ENCODE assay signal across 8 mouse cellular contexts in genomic region chr10:63244055-63244671, GRCm38 (mm10). TPM values are rescaled to one million over a fixed set of nuclear protein-coding genes. Genes with fewer than 3 reads are reported as not detected.
DNase-seq lines count a peak whose midpoint lies in the region; ATAC-seq and TF ChIP-seq lines count a peak whose summit lies in the region.

No protein-coding gene starts in this region.

- H3K27ac ChIP-seq in kidney, embryonic 15.5 days = peak overlapping the region; percentile 99
- H3K27ac ChIP-seq in embryonic facial prominence, embryonic 14.5 days (replicated peaks; ENCODE audit: low read depth, low read length) = peak overlapping the region; percentile 97
- peak overlapping the region; percentile 98 for H3K27ac ChIP-seq in intestine, embryonic 14.5 days (ENCODE audit: low read depth)
- H3K27ac ChIP-seq in midbrain, embryonic 15.5 days = peak overlapping the region; percentile 95

- H3K36me3 ChIP-seq in kidney, embryonic 15.5 days = 0 out of 2 replicates have a peak, but pooled peaks cover 3% of the 10 kb centered on the region
- peaks cover 6% of the 10 kb centered on the region for H3K36me3 ChIP-seq in G1E (replicated peaks)
- H3K36me3 ChIP-seq in embryonic facial prominence, embryonic 14.5 days (ENCODE audit: control insufficient read depth, insufficient read depth, low read length) = peaks cover 18% of the 10 kb centered on the region
- H3K36me3 ChIP-seq in intestine, embryonic 14.5 days (ENCODE audit: control insufficient read depth, insufficient read depth, low read length) = 0 out of 2 replicates have a peak, but pooled peaks cover 6% of the 10 kb centered on the region
- H3K36me3 ChIP-seq in midbrain, embryonic 15.5 days (replicated peaks) = no peaks in the 10 kb centered on the region

- no peak for TF ChIP-seq CTCF in G1E (IDR thresholded peaks at IDR 0.05; ENCODE audit: low read depth, low read length)

- H3K4me3 ChIP-seq in kidney, embryonic 15.5 days (replicated peaks) = peak overlapping the region; percentile 61
- peak overlapping the region; percentile 82 for H3K4me3 ChIP-seq in G1E (ENCODE audit: low read depth, low read length)
- peak overlapping the region; percentile 96 for H3K4me3 ChIP-seq in embryonic facial prominence, embryonic 14.5 days (ENCODE audit: low read depth, low read length)
- H3K4me3 ChIP-seq in intestine, embryonic 14.5 days (ENCODE audit: low read depth, low read length) = peak overlapping the region; percentile 91
- peak overlapping the region; percentile 85 for H3K4me3 ChIP-seq in midbrain, embryonic 15.5 days

- H3K9me3 ChIP-seq in kidney, embryonic 15.5 days (replicated peaks) = no peaks in the 10 kb centered on the region
- no peaks in the 10 kb centered on the region for H3K9me3 ChIP-seq in G1E (replicated peaks)
- H3K9me3 ChIP-seq in embryonic facial prominence, embryonic 14.5 days (ENCODE audit: control insufficient read depth, low read length) = no peaks in the 10 kb centered on the region
- H3K9me3 ChIP-seq in intestine, embryonic 14.5 days (ENCODE audit: control insufficient read depth, low read length) = no peaks in the 10 kb centered on the region
- H3K9me3 ChIP-seq in midbrain, embryonic 15.5 days = no peaks in the 10 kb centered on the region

- no peak for DNase-seq in kidney, postnatal 10 days
- DNase-seq in G1E (ENCODE audit: low spot score) = peak; percentile 19
- DNase-seq in embryonic facial prominence, embryonic 14.5 days (ENCODE audit: low spot score) = no peak
- peak; percentile 95 for DNase-seq in intestine, embryonic 14.5 days (ENCODE audit: low spot score)
- DNase-seq in cerebellum, postnatal 10 days = no peak
- no peak for DNase-seq in layer of hippocampus, adult 8-10 months (ENCODE audit: low spot score in 2 of 2)

- H3K4me2 ChIP-seq in kidney, embryonic 15.5 days = peak overlapping the region; percentile 58
- peak overlapping the region; percentile 63 for H3K4me2 ChIP-seq in embryonic facial prominence, embryonic 14.5 days (ENCODE audit: low read depth, low read length)
- H3K4me2 ChIP-seq in intestine, embryonic 14.5 days (ENCODE audit: low read length) = peak overlapping the region; percentile 63
- H3K4me2 ChIP-seq in midbrain, embryonic 15.5 days = peak overlapping the region; percentile 86

- WGBS in kidney, embryonic 15.5 days = 0% methylated on average over 41 of the region's 41 CpGs
- under 1% methylated on average over 41 of the region's 41 CpGs for WGBS in embryonic facial prominence, embryonic 14.5 days
- under 1% methylated on average over 40 of the region's 41 CpGs for WGBS in intestine, embryonic 14.5 days
- WGBS in midbrain, embryonic 15.5 days = 0% methylated on average over 41 of the region's 41 CpGs

- peak overlapping the region; percentile 78 for H3K9ac ChIP-seq in kidney, embryonic 15.5 days
- peak overlapping the region; percentile 90 for H3K9ac ChIP-seq in embryonic facial prominence, embryonic 14.5 days (ENCODE audit: low read depth, low read length)
- H3K9ac ChIP-seq in intestine, embryonic 14.5 days (ENCODE audit: low read length) = peak overlapping the region; percentile 93
- peak overlapping the region; percentile 88 for H3K9ac ChIP-seq in midbrain, embryonic 15.5 days

- peak; percentile 87 for ATAC-seq in kidney, embryonic 15.5 days (replicated peaks; ENCODE audit: low FRiP score)
- no peak for ATAC-seq in G1E (ENCODE audit: extremely low read depth, insufficient number of reproducible peaks, low FRiP score, poor library complexity, severe bottlenecking)
- peak; percentile 73 for ATAC-seq in embryonic facial prominence, embryonic 14.5 days (ENCODE audit: low read depth)
- peak; percentile 80 for ATAC-seq in intestine, embryonic 14.5 days (replicated peaks; ENCODE audit: low FRiP score, low TSS enrichment, low read depth)
- ATAC-seq in midbrain, embryonic 15.5 days (replicated peaks) = peak; percentile 86

- H3K4me1 ChIP-seq in kidney, embryonic 15.5 days = peaks cover 7% of the 10 kb centered on the region
- H3K4me1 ChIP-seq in G1E (ENCODE audit: insufficient read depth, low read depth, low read length) = no peaks in the 10 kb centered on the region; the same call in 1 of the 2 replicates
- peaks cover 6% of the 10 kb centered on the region for H3K4me1 ChIP-seq in embryonic facial prominence, embryonic 14.5 days (ENCODE audit: control insufficient read depth, insufficient read depth, low read length)
- peaks cover 7% of the 10 kb centered on the region for H3K4me1 ChIP-seq in intestine, embryonic 14.5 days (replicated peaks; ENCODE audit: control insufficient read depth, insufficient read depth, low read length)
- peaks cover 25% of the 10 kb centered on the region for H3K4me1 ChIP-seq in midbrain, embryonic 15.5 days

- no peaks in the 10 kb centered on the region for H3K27me3 ChIP-seq in kidney, embryonic 15.5 days
- no peaks in the 10 kb centered on the region for H3K27me3 ChIP-seq in G1E (ENCODE audit: insufficient read depth, low read length)
- H3K27me3 ChIP-seq in embryonic facial prominence, embryonic 14.5 days (replicated peaks; ENCODE audit: control insufficient read depth, insufficient read depth, low read length) = no peaks in the 10 kb centered on the region
- H3K27me3 ChIP-seq in intestine, embryonic 14.5 days (replicated peaks; ENCODE audit: control insufficient read depth, insufficient read depth, low read length) = no peaks in the 10 kb centered on the region
- no peaks in the 10 kb centered on the region for H3K27me3 ChIP-seq in midbrain, embryonic 15.5 days (replicated peaks)

RNA-seq across cellular contexts. Expression of gene Herc4, which starts 0.6 kb away (rescaled TPM):
- 38.4 and 40.2 TPM in 2 replicates for polyA plus RNA-seq in kidney, embryonic 15.5 days (2015; fragmentation: Nextera tagmentation; extraction: Ambion mirVana)
- total RNA-seq in G1E (2014; fragmentation: Nextera tagmentation) = 45.9 and 62.3 TPM in 2 replicates
- total RNA-seq in G1E (2017) = 32.7 and 32.9 TPM in 2 replicates
- 5.8 and 6.7 TPM in 2 replicates for polyA plus RNA-seq in G1E (2012)
- polyA plus RNA-seq in embryonic facial prominence, embryonic 14.5 days (2014; fragmentation: Nextera tagmentation; extraction: Ambion mirVana) = 37.1 and 38.6 TPM in 2 replicates
- polyA plus RNA-seq in intestine, embryonic 14.5 days (2014; fragmentation: Nextera tagmentation; extraction: Ambion mirVana) = 39.8 and 46.2 TPM in 2 replicates
- polyA plus RNA-seq in midbrain, embryonic 15.5 days (2015; fragmentation: Nextera tagmentation; extraction: Ambion mirVana) = 29.5 and 31.1 TPM in 2 replicates
- total RNA-seq in layer of hippocampus, adult 8-10 months (2022) = 10 to 100 TPM; 39.5 to 49.5 (median 40.2) TPM

RNA-seq across cellular contexts. Expression of gene Mypn, which starts 40.4 kb away (rescaled TPM):
- polyA plus RNA-seq in kidney, embryonic 15.5 days (2015; fragmentation: Nextera tagmentation; extraction: Ambion mirVana) = 0.26 and 0.62 TPM in 2 replicates
- total RNA-seq in G1E (2014; fragmentation: Nextera tagmentation) (not detected in 2 replicates), G1E (2017) (not detected in 2 replicates)
- polyA plus RNA-seq in G1E (2012) = not detected in 2 replicates
- 8.2 and 11.2 TPM in 2 replicates for polyA plus RNA-seq in embryonic facial prominence, embryonic 14.5 days (2014; fragmentation: Nextera tagmentation; extraction: Ambion mirVana)
- not detected in 2 replicates for polyA plus RNA-seq in intestine, embryonic 14.5 days (2014; fragmentation: Nextera tagmentation; extraction: Ambion mirVana)
- polyA plus RNA-seq in midbrain, embryonic 15.5 days (2015; fragmentation: Nextera tagmentation; extraction: Ambion mirVana) = 0.21 and 0.31 TPM in 2 replicates
- total RNA-seq in layer of hippocampus, adult 8-10 months (2022) = 1 to 10 TPM; 1.7 to 2.2 (median 2.0) TPM

Comparison
In these comparisons a context has a peak if more than half of its experiments do, and no peak if none do; other contexts are left out.
1. DNase-seq: peak in G1E (single experiment) and intestine, embryonic 14.5 days (single experiment); none in kidney, postnatal 10 days (single experiment), embryonic facial prominence, embryonic 14.5 days (single experiment), cerebellum, postnatal 10 days (0 of 2) and layer of hippocampus, adult 8-10 months (0 of 2).
2. Peak in every context shown above with its lines, with median percentiles within 50 percentile points of each other: H3K27ac ChIP-seq, H3K4me2 ChIP-seq, H3K4me3 ChIP-seq and H3K9ac ChIP-seq.